Mouse (Mus musculus) urinary bladder, adult 2 months (tissue): Measurements from ENCODE around the gene Rpl22l1. TPM values are rescaled to one million over a fixed set of nuclear protein-coding genes. Genes with fewer than 3 reads are reported as not detected.
"Not testable (repeated sequence)": the region's sequence is repeated elsewhere in the genome, so short reads cannot be mapped to it uniquely, and the experiment has no call there.

Source experiments
- DNase-seq: peaks from one replicate; pipeline ENCODE4 v3.0.0; 2022; ENCODE audit warnings: low spot score
- polyA plus RNA-seq: library from polyadenylated mRNA; depleted of rRNA; stranded (reverse); fragments of >200 nt; gene quantifications from 2 replicates; pipeline ENCODE4 v1.2.3, GENCODE M21; 2012; rRNA removed

The Rpl22l1 gene
- polyA plus RNA-seq = 222 and 228 TPM in 2 replicates

DNA sequence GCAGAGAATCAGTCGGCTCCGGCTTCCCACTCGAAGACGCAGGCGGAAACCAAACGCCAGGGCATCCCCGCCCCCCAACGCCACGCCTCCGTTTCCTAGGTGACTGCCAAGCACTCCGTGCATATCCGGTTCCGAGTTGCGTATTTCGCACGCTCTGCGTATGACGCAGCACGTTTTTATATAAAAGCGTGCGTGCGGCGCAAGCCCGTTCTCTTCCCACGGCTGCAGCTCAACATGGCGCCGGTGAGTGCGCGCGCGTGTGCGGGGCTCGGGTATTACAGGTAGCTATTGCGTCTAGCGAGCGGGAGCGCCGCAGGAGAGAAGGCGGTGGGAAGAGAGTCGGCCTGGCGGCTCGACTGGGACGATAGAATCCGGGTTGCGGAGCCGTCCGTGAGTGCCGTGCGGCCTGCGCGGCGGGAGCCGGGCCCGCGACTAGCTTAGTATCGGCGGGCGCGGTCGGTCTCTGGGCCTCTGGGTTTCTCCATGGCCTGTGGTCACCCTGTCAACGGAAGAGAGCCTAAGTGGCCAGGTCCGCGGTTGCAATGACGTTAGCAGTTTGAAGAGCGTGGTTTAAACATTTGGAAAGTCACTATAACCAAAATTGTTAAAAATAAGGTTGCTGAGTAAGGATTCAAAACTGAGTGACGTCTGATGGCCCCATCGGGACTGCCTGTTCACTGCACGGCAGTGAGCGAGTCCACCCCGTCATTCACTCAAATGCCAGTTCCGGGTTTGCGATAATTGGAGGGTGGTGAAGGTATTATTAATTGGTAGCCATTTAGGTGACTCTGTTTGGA is at the start of gene Rpl22l1:
Gene Rpl22l1, plus strand, starts transcription at position 136 of the 797 bp plus-strand sequence.
- DNase-seq = peak; percentile 90

- DNase-seq = no peak
These were observed 49.8 kb upstream of the Rpl22l1 start for GRCm38 (mm10) chr3:28755477-28755876.

DNA sequence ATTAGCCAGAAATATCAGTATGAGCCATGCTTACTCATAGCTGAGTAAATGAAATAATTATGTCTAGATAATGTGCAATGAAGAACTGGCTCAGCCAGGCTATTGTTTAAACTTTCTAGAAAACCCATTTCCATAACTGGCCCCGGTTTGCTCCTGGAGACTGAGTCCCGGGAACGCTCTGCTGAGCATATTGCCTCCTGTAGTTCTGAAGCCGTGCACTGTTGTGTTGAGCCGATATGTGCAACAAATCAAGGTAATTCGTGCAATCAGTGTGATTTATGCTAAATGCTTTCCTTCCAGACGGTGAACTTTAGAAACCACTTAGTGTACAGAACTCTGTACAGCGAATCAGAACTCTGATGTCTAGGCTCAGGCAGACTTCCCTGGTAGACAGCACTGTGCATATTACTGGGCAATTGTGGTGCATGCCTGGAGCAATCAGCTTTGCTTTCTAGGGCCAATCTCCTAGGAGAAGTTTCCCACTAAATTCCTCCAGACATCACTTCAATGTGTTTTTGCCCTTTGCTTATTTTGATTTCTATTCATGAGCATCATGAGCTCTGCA is 43.9 kb upstream of the Rpl22l1 start:
- no peak for DNase-seq

DNA sequence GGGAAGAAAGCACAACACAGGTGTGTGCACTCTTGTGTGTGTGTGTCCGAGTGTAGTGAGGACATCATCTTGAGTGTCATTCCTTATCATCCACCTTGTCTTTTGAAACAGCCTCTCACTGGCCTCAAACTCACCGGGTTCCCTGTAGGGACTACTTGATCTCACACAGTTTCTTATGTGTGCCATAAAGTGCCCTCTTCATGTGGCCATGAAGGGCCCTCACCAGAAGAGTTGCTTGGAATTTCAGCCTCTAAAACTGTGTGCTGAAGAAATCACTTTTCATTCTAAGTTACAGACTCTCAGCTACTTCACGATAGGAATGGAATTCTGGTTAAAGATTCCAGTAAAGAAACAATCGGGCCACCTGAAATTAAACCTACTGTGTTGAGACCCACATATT is 38.3 kb upstream of the Rpl22l1 start:
- DNase-seq = no peak

- no peak for DNase-seq
These were observed 37.0 kb upstream of the Rpl22l1 start for GRCm38 (mm10) chr3:28768222-28768621.

DNA sequence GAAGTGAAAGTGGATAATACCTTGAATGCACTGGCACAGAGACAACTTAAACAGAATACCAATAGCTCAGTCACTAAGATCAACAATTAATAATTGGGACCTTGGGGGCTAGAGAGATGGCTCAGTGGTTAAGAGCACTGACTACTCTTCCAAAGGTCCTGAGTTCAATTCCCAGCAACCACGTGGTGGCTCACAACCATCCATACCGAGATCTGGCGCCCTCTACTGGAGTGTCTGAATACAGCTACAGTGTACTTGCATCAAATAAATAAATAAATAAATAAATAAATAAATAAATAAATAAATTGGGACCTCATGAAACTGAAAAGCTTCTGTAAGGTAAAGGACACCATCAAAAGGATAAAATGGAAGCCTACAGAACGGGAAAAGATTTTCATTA is 32.3 kb upstream of the Rpl22l1 start:
- DNase-seq = not testable (repeated sequence)

- DNase-seq = no peak
These were observed 29.9 kb upstream of the Rpl22l1 start for GRCm38 (mm10) chr3:28775361-28775760.

DNA sequence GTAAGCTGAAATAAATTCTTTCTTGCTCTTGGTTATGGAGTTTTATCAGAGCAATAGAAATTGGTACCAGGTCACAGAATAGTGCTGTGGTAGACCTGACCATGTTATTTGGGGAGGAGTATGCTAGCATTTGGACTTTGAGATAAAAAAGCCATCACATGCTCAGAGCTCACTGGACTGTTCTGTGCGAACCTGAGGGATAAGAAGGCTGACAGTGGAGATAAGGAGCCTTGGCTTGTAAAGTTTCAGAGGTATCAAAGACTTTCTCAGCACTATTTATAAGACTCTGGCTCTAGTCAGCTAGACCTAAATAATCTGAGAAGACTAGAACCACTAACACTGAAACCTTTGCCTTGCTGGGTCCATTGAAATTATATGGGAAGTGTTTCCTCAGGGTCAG is 29.3 kb upstream of the Rpl22l1 start:
- DNase-seq = no peak

- no peak for DNase-seq
These were observed 28.7 kb upstream of the Rpl22l1 start for GRCm38 (mm10) chr3:28776491-28776890.

DNA sequence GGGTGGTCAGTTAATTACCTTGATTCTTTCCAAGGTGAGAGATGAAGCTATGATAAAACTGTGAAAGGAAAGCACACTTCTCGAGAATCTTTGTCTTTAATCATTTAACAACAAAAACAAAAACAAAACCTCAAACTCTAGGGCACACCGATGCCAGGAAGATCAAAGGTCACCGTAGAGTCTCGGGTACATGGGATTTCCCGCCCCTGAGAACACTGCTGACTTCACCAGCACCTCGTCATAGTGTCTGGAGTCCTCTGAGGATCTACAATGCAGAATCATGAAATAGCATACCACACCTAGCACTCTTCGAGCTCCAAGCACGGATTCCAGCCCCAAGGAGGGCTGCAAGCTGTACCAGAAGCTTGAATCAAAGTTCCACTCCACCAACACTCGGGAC is 24.7 kb upstream of the Rpl22l1 start:
- no peak for DNase-seq

DNA sequence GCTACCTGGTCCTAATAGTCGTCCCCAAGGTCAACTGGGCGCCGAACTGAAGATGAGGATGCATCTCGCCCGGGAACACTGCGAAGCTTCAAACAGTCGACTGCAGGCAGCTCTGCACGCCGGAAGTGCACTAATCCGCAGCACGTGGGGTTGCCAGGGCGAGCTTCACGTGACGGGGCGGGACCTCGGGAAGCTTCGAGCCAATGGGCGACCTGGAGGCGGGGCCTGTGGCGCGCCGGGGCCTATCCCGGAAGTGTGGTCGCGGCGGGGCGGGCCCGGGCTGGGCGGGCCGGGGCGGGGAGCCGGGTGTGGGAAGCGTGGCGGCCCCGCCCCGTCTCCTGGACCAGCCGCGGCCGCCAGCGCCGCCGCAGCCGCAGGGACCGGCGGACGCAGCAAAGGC is 24.2 kb upstream of the Rpl22l1 start, which contains the start of gene Eif5a2:
Gene Eif5a2, plus strand, starts transcription at position 283 of the 400 bp plus-strand sequence.
- peak; percentile 72 for DNase-seq

DNA sequence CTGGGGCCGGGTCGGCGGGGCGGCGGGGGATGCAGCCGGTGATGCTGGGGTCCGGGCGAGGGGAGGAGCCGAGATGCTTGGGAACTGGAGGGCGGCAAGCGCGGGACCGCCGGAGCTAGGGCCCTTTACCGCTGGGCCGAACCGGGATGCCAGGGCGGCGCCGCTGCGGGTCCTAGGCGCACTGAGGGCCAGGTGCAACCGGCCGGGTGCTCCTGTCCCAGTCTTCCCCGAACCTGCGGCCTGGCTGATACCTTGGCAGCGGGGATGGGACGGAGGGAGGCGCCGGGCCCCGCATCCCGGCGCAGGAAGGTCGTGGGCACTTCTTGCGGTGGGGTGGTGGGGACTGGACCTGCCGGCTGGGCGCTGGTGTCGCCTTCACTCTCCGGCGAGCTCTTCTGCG is 23.8 kb upstream of the Rpl22l1 start:
- no peak for DNase-seq

GRCm38 (mm10) chr3:28781848-28782247 is 23.4 kb upstream of the Rpl22l1 start:
- no peak for DNase-seq

GRCm38 (mm10) chr3:28784176-28784575 is 21.1 kb upstream of the Rpl22l1 start:
- no peak for DNase-seq

DNA sequence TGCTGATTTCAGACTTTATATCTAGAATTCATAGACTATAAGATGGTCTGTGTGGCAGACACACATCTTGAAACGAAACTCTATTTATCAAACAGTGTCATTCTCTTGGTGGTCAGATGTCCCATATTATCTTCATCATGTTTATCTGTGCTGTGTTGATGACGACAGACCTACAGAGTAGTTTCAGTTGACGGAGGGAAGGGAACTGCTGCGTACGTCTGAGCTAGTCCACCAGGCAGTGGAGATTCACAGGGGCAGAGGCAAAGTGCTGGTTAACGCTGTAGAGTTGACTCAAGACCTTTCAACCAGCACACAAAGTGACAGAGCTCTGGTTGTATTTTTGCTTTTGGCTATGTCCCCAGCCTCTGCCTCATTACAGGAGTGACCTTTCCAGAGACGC is 10.4 kb upstream of the Rpl22l1 start:
- no peak for DNase-seq

- no peak for DNase-seq
These were observed 2.9 kb downstream of the Rpl22l1 start for GRCm38 (mm10) chr3:28808039-28808643.

DNA sequence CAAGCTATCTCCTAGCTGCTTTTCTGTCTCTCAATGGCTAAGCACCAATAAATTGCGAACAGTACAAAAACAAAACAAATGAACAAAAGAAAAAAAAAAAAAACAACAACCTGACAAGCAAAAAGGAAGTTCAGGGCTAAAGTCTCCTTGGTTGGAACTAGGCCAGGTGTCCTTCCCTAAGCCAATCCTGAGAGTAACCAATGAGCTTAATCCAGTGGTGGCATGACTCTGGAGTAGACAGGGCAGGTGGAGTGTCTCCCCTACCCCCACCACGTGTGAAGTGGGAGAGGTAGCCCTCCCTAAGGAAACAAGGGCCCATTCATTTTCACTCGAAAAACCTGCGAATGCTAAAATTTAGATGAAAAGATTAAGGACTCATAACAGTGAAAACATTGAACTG is 6.2 kb downstream of the Rpl22l1 start:
- no peak for DNase-seq

DNA sequence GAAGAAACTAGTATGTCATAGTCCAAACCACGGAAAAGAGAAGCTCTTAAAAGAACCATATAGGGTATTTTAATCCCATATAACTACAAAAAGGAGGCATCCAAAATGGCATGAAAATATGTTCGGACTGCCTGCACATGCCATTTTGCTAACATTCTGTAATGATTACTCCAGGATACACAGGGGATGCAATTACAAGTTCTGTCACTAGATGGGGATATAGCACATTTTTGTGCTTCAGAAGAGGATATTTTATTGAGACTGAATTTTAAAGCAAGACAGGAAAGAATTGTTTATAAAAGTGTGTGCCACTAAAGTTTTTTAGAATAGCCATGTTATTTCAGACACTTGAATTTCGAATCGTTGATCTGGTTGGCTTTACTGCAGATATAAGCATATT is 9.1 kb downstream of the Rpl22l1 start:
- DNase-seq = no peak

GRCm38 (mm10) chr3:28816010-28816540 is 10.8 kb downstream of the Rpl22l1 start:
- DNase-seq = no peak

- DNase-seq = no peak
These were observed 21.0 kb downstream of the Rpl22l1 start for GRCm38 (mm10) chr3:28826272-28826671.

DNA sequence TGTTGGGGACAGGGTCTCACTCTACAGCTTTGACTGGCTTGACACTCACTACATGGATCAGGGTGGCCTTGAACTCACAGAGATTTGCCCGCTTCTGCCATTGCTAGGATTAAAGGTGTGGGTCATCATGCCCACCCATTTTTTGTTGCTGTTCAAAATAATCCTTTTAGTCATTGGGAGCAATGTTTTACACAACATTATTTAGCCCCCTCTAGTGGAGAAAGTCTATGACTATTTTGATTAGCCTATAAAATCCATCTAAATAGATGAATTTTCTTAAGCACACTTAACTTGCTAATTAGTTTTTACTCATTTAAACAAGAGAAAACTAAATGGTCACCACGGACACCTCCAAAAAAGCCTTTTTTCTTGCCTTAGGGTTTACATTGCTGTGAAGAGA is 22.4 kb downstream of the Rpl22l1 start:
- no peak for DNase-seq

GRCm38 (mm10) chr3:28829454-28829853 is 24.2 kb downstream of the Rpl22l1 start:
- DNase-seq = no peak
